In the genomic region with DNA sequence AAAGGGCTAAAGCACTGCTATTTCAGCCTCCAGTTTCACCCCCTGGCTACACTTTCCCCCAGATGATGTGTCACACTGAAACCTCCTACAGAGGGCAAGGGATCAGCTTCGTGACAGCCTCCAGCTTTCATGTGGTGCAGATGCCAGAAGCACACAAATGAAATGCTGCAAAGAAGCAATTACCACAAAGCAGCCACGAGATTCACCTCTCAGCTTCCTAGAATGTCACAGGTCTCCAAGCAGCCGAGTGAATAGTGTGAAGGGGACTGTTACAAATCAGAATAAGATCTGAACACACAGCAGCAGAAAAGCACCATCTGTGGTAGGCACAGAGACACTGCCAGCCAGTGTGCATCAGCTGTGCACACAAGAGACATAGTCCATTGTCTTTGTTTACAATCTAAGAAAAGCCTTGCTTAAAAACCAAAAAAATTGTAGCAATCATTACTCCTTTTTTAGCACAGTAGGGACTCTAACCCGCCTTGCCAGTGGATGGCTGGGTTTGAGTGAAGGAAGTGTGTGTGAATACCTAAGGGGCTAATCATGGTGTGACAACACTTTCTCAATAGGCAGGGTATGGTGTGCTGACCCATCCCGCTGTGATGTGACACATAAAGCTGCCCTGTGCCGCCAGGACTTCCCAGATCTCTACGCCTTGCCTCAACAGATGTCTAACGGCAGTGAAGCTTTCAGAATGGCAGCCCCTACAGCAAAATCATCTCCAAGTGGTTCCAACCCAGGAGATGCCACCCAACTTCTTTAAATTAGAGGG, we compare ENCODE assay signal across 8 mouse cellular contexts. TPM values are rescaled to one million over a fixed set of nuclear protein-coding genes. Genes with fewer than 3 reads are reported as not detected.
A peak's percentile ranks its signal among the peaks of the same experiment; 100 is the strongest.
DNase-seq lines count a peak whose midpoint lies in the region; ATAC-seq and TF ChIP-seq lines count a peak whose summit lies in the region.

No protein-coding gene starts in this region.

- no peaks in the 10 kb centered on the region for H3K36me3 ChIP-seq in liver, embryonic 14.5 days (replicated peaks; ENCODE audit: control insufficient read depth, insufficient read depth, low read depth)
- 0 out of 2 replicates have a peak, but pooled peaks cover 5% of the 10 kb centered on the region for H3K36me3 ChIP-seq in liver, embryonic 12.5 days
- H3K36me3 ChIP-seq in liver, postnatal 0 days (replicated peaks; ENCODE audit: insufficient read depth, low read length): 0 out of 2 replicates have a peak, but pooled peaks cover 4% of the 10 kb centered on the region
- no peaks in the 10 kb centered on the region for H3K36me3 ChIP-seq in neural tube, embryonic 12.5 days

- 0 out of 2 replicates have a peak, but pooled peaks have one; percentile 19 for ATAC-seq in liver, embryonic 14.5 days (ENCODE audit: insufficient read depth)
- ATAC-seq in liver, embryonic 12.5 days: no peak
- peak; percentile 66 for ATAC-seq in liver, postnatal 0 days
- peak; percentile 77 for ATAC-seq in neural tube, embryonic 12.5 days (ENCODE audit: low FRiP score, low read depth)

- intact Hi-C loops in gastrocnemius, adult 2 months (cut with DNase I): no loop called here

- no peak for DNase-seq in liver, embryonic 14.5 days (ENCODE audit: low read depth in 3 of 3, low spot score in 3 of 3)
- DNase-seq in embryo, embryonic 9.5 days (ENCODE audit: extremely low spot score): peak; percentile 39
- DNase-seq in liver, postnatal 0 days: no peak
- no peak for DNase-seq in urinary bladder, adult 18-20 months (ENCODE audit: low spot score in 2 of 2)
- no peak for DNase-seq in gastrocnemius, adult 2 months
- no peak for DNase-seq in left cerebral cortex, adult 9 months (ENCODE audit: low spot score in 2 of 2)

- H3K27me3 ChIP-seq in liver, embryonic 14.5 days (ENCODE audit: control insufficient read depth, insufficient read depth, low read length): no peaks in the 10 kb centered on the region
- no peaks in the 10 kb centered on the region for H3K27me3 ChIP-seq in liver, embryonic 12.5 days (replicated peaks)
- H3K27me3 ChIP-seq in liver, postnatal 0 days (ENCODE audit: insufficient read depth, low read length): no peaks in the 10 kb centered on the region
- no peaks in the 10 kb centered on the region for H3K27me3 ChIP-seq in neural tube, embryonic 12.5 days (replicated peaks)

- TF ChIP-seq EP300 in liver, embryonic 14.5 days (IDR thresholded peaks at IDR 0.05; ENCODE audit: low read depth): no peak
- TF ChIP-seq EP300 in liver, postnatal 0 days (IDR thresholded peaks at IDR 0.05; ENCODE audit: low read depth): no peak

- no peak overlapping the region for H3K9ac ChIP-seq in liver, embryonic 14.5 days (replicated peaks)
- no peak overlapping the region for H3K9ac ChIP-seq in liver, embryonic 12.5 days
- H3K9ac ChIP-seq in liver, postnatal 0 days (replicated peaks): no peak overlapping the region
- no peak overlapping the region for H3K9ac ChIP-seq in neural tube, embryonic 12.5 days

- H3K27ac ChIP-seq in liver, embryonic 14.5 days: no peak overlapping the region
- no peak overlapping the region for H3K27ac ChIP-seq in liver, embryonic 12.5 days
- H3K27ac ChIP-seq in liver, postnatal 0 days (ENCODE audit: low read depth): peak overlapping the region; percentile 50
- peak overlapping the region; percentile 18; the same call in 1 of the 2 replicates for H3K27ac ChIP-seq in neural tube, embryonic 12.5 days
- H3K27ac ChIP-seq in gastrocnemius, adult 2 months: no peak overlapping the region

- TF ChIP-seq CTCF in liver, embryonic 14.5 days (IDR thresholded peaks at IDR 0.05; ENCODE audit: low read depth): no peak
- no peak for TF ChIP-seq CTCF in liver, postnatal 0 days (IDR thresholded peaks at IDR 0.05; ENCODE audit: low read depth)
- TF ChIP-seq CTCF in gastrocnemius, adult 2 months (IDR thresholded peaks at IDR 0.05): no peak

- no peaks in the 10 kb centered on the region for H3K9me3 ChIP-seq in liver, embryonic 14.5 days (ENCODE audit: control insufficient read depth, low read length)
- H3K9me3 ChIP-seq in liver, embryonic 12.5 days (replicated peaks): no peaks in the 10 kb centered on the region
- no peaks in the 10 kb centered on the region for H3K9me3 ChIP-seq in liver, postnatal 0 days (ENCODE audit: low read length)
- H3K9me3 ChIP-seq in neural tube, embryonic 12.5 days: no peaks in the 10 kb centered on the region

- peaks cover 39 to 57% of the 10 kb centered on the region in 2 experiments for H3K4me1 ChIP-seq in liver, embryonic 14.5 days (replicated peaks; ENCODE audit: control insufficient read depth in 2 of 2, insufficient read depth in 2 of 2, low read length in 1 of 2)
- H3K4me1 ChIP-seq in liver, embryonic 12.5 days: peaks cover 90% of the 10 kb centered on the region
- H3K4me1 ChIP-seq in liver, postnatal 0 days (ENCODE audit: insufficient read depth): peaks cover 66% of the 10 kb centered on the region
- H3K4me1 ChIP-seq in neural tube, embryonic 12.5 days: peaks cover 27% of the 10 kb centered on the region

- WGBS in liver, embryonic 14.5 days (ENCODE audit: insufficient replicate concordance): 39% methylated on average over 8 of the region's 8 CpGs
- 32% methylated on average over 8 of the region's 8 CpGs for WGBS in liver, embryonic 12.5 days (ENCODE audit: insufficient replicate concordance)
- WGBS in liver, postnatal 0 days (ENCODE audit: insufficient replicate concordance): 46% methylated on average over 8 of the region's 8 CpGs
- 9% methylated on average over 8 of the region's 8 CpGs for WGBS in neural tube, embryonic 12.5 days

- no peak overlapping the region for H3K4me3 ChIP-seq in liver, embryonic 14.5 days (ENCODE audit: insufficient read depth in 1 of 2, low read depth in 2 of 2, low read length in 2 of 2)
- no peak overlapping the region for H3K4me3 ChIP-seq in liver, embryonic 12.5 days
- no peak overlapping the region for H3K4me3 ChIP-seq in liver, postnatal 0 days (ENCODE audit: low read depth, low read length)
- no peak overlapping the region for H3K4me3 ChIP-seq in neural tube, embryonic 12.5 days
- no peak overlapping the region for H3K4me3 ChIP-seq in gastrocnemius, adult 2 months

- H3K4me2 ChIP-seq in liver, embryonic 14.5 days (ENCODE audit: low read depth): no peak overlapping the region
- H3K4me2 ChIP-seq in liver, embryonic 12.5 days: no peak overlapping the region
- H3K4me2 ChIP-seq in liver, postnatal 0 days (ENCODE audit: low read depth, low read length): no peak overlapping the region
- H3K4me2 ChIP-seq in neural tube, embryonic 12.5 days (replicated peaks): peak overlapping the region; percentile 41

RNA-seq across cellular contexts. Expression of a gene that starts 14.5 kb away (rescaled TPM):
- 15.4 and 17.0 TPM in 2 replicates for polyA plus RNA-seq in liver, embryonic 14.5 days (2012; rRNA removed)
- polyA plus RNA-seq in liver, embryonic 14.5 days (2014; fragmentation: Nextera tagmentation; extraction: Ambion mirVana): 19.6 and 22.1 TPM in 2 replicates
- polyA plus RNA-seq in liver, embryonic 12.5 days (2016; fragmentation: Nextera tagmentation; extraction: Ambion mirVana): 45.5 and 46.9 TPM in 2 replicates
- polyA plus RNA-seq in liver, postnatal 0 days (2015; fragmentation: Nextera tagmentation; extraction: Ambion mirVana): 14.9 and 17.1 TPM in 2 replicates
- 39.0 and 44.5 TPM in 2 replicates for polyA plus RNA-seq in neural tube, embryonic 12.5 days (2016; fragmentation: Nextera tagmentation; extraction: Ambion mirVana)
- 10 to 100 TPM; 10.8 to 18.2 TPM for total RNA-seq in gastrocnemius, adult 2 months (2021)

RNA-seq across cellular contexts. Expression of a gene that starts 36.6 kb away (rescaled TPM):
- polyA plus RNA-seq in liver, embryonic 14.5 days (2012; rRNA removed): 0.79 and 1.9 TPM in 2 replicates
- 0.83 and 1.1 TPM in 2 replicates for polyA plus RNA-seq in liver, embryonic 14.5 days (2014; fragmentation: Nextera tagmentation; extraction: Ambion mirVana)
- 2.7 and 3.7 TPM in 2 replicates for polyA plus RNA-seq in liver, embryonic 12.5 days (2016; fragmentation: Nextera tagmentation; extraction: Ambion mirVana)
- polyA plus RNA-seq in liver, postnatal 0 days (2015; fragmentation: Nextera tagmentation; extraction: Ambion mirVana): 0.34 and 0.44 TPM in 2 replicates
- 18.0 and 22.9 TPM in 2 replicates for polyA plus RNA-seq in neural tube, embryonic 12.5 days (2016; fragmentation: Nextera tagmentation; extraction: Ambion mirVana)
- under 1 TPM in 1 of 2 experiments, not detected in 1; 0.20 TPM for total RNA-seq in gastrocnemius, adult 2 months (2021)

RNA-seq across cellular contexts. Expression of a gene that starts 51.1 kb away (rescaled TPM):
- 1.0 and 1.1 TPM in 2 replicates for polyA plus RNA-seq in liver, embryonic 14.5 days (2012; rRNA removed)
- polyA plus RNA-seq in liver, embryonic 14.5 days (2014; fragmentation: Nextera tagmentation; extraction: Ambion mirVana): 1.2 and 1.3 TPM in 2 replicates
- polyA plus RNA-seq in liver, embryonic 12.5 days (2016; fragmentation: Nextera tagmentation; extraction: Ambion mirVana): 3.1 and 3.5 TPM in 2 replicates
- 1.7 and 1.8 TPM in 2 replicates for polyA plus RNA-seq in liver, postnatal 0 days (2015; fragmentation: Nextera tagmentation; extraction: Ambion mirVana)
- 10.8 and 11.7 TPM in 2 replicates for polyA plus RNA-seq in neural tube, embryonic 12.5 days (2016; fragmentation: Nextera tagmentation; extraction: Ambion mirVana)
- total RNA-seq in gastrocnemius, adult 2 months (2021): under 1 TPM; 0.20 to 0.42 TPM

Comparison
In these comparisons a context has a peak if more than half of its experiments do, and no peak if none do; other contexts are left out.
1. H3K27ac ChIP-seq: peak in liver, postnatal 0 days (single experiment) and neural tube, embryonic 12.5 days (single experiment); none in liver, embryonic 14.5 days (single experiment), liver, embryonic 12.5 days (single experiment) and gastrocnemius, adult 2 months (single experiment).